Mouse (Mus musculus): ENCODE results near the gene Gm12845. TPM values are rescaled to one million over a fixed set of nuclear protein-coding genes. Genes with fewer than 3 reads are reported as not detected.
"Not testable (repeated sequence)": the region's sequence is repeated elsewhere in the genome, so short reads cannot be mapped to it uniquely, and the experiment has no call there.

Gm12845 gene
- polyA plus RNA-seq, 1 experiment from 2014 or later = not detected

- Histone ChIP-seq H3K27me3 (replicated peaks) (no peaks in the 10 kb centered on the region), H3K9me3 (no peaks in the 10 kb centered on the region), H3K36me3 (replicated peaks) (no peaks in the 10 kb centered on the region), H3K4me1 (no peaks in the 10 kb centered on the region), H3K4me3 (no peak overlapping the region), H3K27ac (no peak overlapping the region), H3K9ac (no peak overlapping the region), H3K4me2 (no peak overlapping the region)
- ATAC-seq (replicated peaks) = no peak
- WGBS = 47% methylated on average over 8 of the region's 8 CpGs
These were observed 13.3 kb downstream of the Gm12845 start for GRCm38 (mm10) chr4:117737559-117737958.

- H3K4me1 ChIP-seq; H3K27ac ChIP-seq; H3K4me2 ChIP-seq; H3K9ac ChIP-seq; H3K27me3 ChIP-seq (replicated peaks); ATAC-seq (replicated peaks); H3K9me3 ChIP-seq; H3K4me3 ChIP-seq; H3K36me3 ChIP-seq (replicated peaks): not testable (repeated sequence)
- WGBS = 81% methylated on average over 5 of the region's 5 CpGs
These were observed 28.3 kb downstream of the Gm12845 start for GRCm38 (mm10) chr4:117752469-117752868.

- H3K36me3 ChIP-seq (replicated peaks) = no peaks in the 10 kb centered on the region
- H3K9me3 ChIP-seq = no peaks in the 10 kb centered on the region
- no peak overlapping the region for H3K27ac ChIP-seq
- no peak overlapping the region for H3K4me3 ChIP-seq
- H3K9ac ChIP-seq = no peak overlapping the region
- H3K4me2 ChIP-seq = no peak overlapping the region
- H3K4me1 ChIP-seq = no peaks in the 10 kb centered on the region
- 96% methylated on average over 5 of the region's 5 CpGs for WGBS
- no peaks in the 10 kb centered on the region for H3K27me3 ChIP-seq (replicated peaks)
- ATAC-seq (replicated peaks) = no peak
These were observed 35.9 kb downstream of the Gm12845 start for GRCm38 (mm10) chr4:117760151-117760550.

GRCm38 (mm10) chr4:117765416-117765815 is 41.2 kb downstream of the Gm12845 start, which contains the start of gene Klf17:
Klf17 (minus strand) TSS chr4:117765648.
- Histone ChIP-seq H3K27ac (no peak within 1 kb of the TSS), H3K36me3 (replicated peaks) (no peaks in the 10 kb centered on the region), H3K4me3 (no peak within 1 kb of the TSS), H3K9ac (no peak within 1 kb of the TSS), H3K4me2 (no peak within 1 kb of the TSS), H3K4me1 (no peaks in the 10 kb centered on the region), H3K27me3 (replicated peaks) (no peaks in the 10 kb centered on the region), H3K9me3 (no peaks in the 10 kb centered on the region)
- no peak for ATAC-seq (replicated peaks)
- WGBS = 65% methylated on average over 12 of the region's 12 CpGs

- no peak overlapping the region for H3K4me3 ChIP-seq
- ATAC-seq (replicated peaks) = no peak
- H3K4me1 ChIP-seq = no peaks in the 10 kb centered on the region
- no peak overlapping the region for H3K27ac ChIP-seq
- no peaks in the 10 kb centered on the region for H3K27me3 ChIP-seq (replicated peaks)
- H3K9me3 ChIP-seq = no peaks in the 10 kb centered on the region
- no peak overlapping the region for H3K9ac ChIP-seq
- WGBS = 20% methylated on average over 5 of the region's 5 CpGs
- no peak overlapping the region for H3K4me2 ChIP-seq
- no peaks in the 10 kb centered on the region for H3K36me3 ChIP-seq (replicated peaks)
These were observed 46.7 kb downstream of the Gm12845 start for GRCm38 (mm10) chr4:117770935-117771334.

- Histone ChIP-seq H3K36me3 (replicated peaks) (no peaks in the 10 kb centered on the region), H3K9me3 (no peaks in the 10 kb centered on the region), H3K4me3 (no peak overlapping the region), H3K4me1 (no peaks in the 10 kb centered on the region), H3K4me2 (no peak overlapping the region), H3K9ac (no peak overlapping the region), H3K27ac (no peak overlapping the region), H3K27me3 (replicated peaks) (no peaks in the 10 kb centered on the region)
- no peak for ATAC-seq (replicated peaks)
- 71% methylated on average over 9 of the region's 9 CpGs for WGBS
These were observed 48.7 kb downstream of the Gm12845 start for GRCm38 (mm10) chr4:117772960-117773359.

Other genes starting within 250 kb of the Gm12845 start
- 136 and 140 TPM in 2 replicates for gene Rnf220, start 227.4 kb upstream of the Gm12845 start, polyA plus RNA-seq (2015; fragmentation: Nextera tagmentation; extraction: Ambion mirVana)
- 279 and 283 TPM in 2 replicates for gene Eri3, start 174.0 kb upstream of the Gm12845 start, polyA plus RNA-seq (2015; fragmentation: Nextera tagmentation; extraction: Ambion mirVana)
- 82.5 and 84.8 TPM in 2 replicates for gene Dmap1, start 42.1 kb upstream of the Gm12845 start, polyA plus RNA-seq (2015; fragmentation: Nextera tagmentation; extraction: Ambion mirVana)
- not detected in 2 replicates for gene Klf17, start 41.2 kb downstream of the Gm12845 start, polyA plus RNA-seq (2015; fragmentation: Nextera tagmentation; extraction: Ambion mirVana)
- gene Slc6a9, start 110.1 kb downstream of the Gm12845 start, polyA plus RNA-seq (2015; fragmentation: Nextera tagmentation; extraction: Ambion mirVana) = 32.3 and 33.0 TPM in 2 replicates
- 2.7 and 3.2 TPM in 2 replicates for gene Ccdc24, start 148.1 kb downstream of the Gm12845 start, polyA plus RNA-seq (2015; fragmentation: Nextera tagmentation; extraction: Ambion mirVana)
- gene B4galt2, start 159.1 kb downstream of the Gm12845 start, polyA plus RNA-seq (2015; fragmentation: Nextera tagmentation; extraction: Ambion mirVana) = 65.4 and 67.7 TPM in 2 replicates
- 617 and 618 TPM in 2 replicates for gene Atp6v0b, start 162.9 kb downstream of the Gm12845 start, polyA plus RNA-seq (2015; fragmentation: Nextera tagmentation; extraction: Ambion mirVana)
- 24.0 and 25.5 TPM in 2 replicates for gene Dph2, start 167.6 kb downstream of the Gm12845 start, polyA plus RNA-seq (2015; fragmentation: Nextera tagmentation; extraction: Ambion mirVana)
- gene Ipo13, start 190.6 kb downstream of the Gm12845 start, polyA plus RNA-seq (2015; fragmentation: Nextera tagmentation; extraction: Ambion mirVana) = 76.5 and 77.1 TPM in 2 replicates
- gene Artn, start 205.4 kb downstream of the Gm12845 start, polyA plus RNA-seq (2015; fragmentation: Nextera tagmentation; extraction: Ambion mirVana) = 0.45 and 0.96 TPM in 2 replicates

All from midbrain, embryonic 15.5 days (tissue).